Mouse (Mus musculus): ENCODE measurements at regions not wholly inside any gene's neighbourhood (a gene's known extent, or its start where the extent isn't known, plus 50 kb on each side); places are given as distances from the start of the nearest gene placed in this dataset.
A peak's percentile ranks its signal among the peaks of the same experiment; 100 is the strongest.

GRCm38 (mm10) chr10:71485063-71485762, 137.7 kb downstream of the Ipmk start:
- POLR2A ChIA-PET = no interaction called here
- DNase-seq (ENCODE audit: low read depth, low spot score) = no peak
- in situ Hi-C loops (cut with MboI; ENCODE audit: low pct_unique_long_range_greater_than_20kb) = no loop called here
- ATAC-seq = no peak
- no peak for TF ChIP-seq CTCF (IDR thresholded peaks at IDR 0.05)
- CTCF ChIA-PET = no interaction called here
- peaks cover 16% of the 10 kb centered on the region for H3K27me3 ChIP-seq

GRCm38 (mm10) chr10:71489791-71490190, 142.2 kb downstream of the Ipmk start:
- POLR2A ChIA-PET = no interaction called here
- H3K27me3 ChIP-seq = no peaks in the 10 kb centered on the region
- in situ Hi-C loops (cut with MboI; ENCODE audit: low pct_unique_long_range_greater_than_20kb) = no loop called here
- no peak for TF ChIP-seq CTCF (IDR thresholded peaks at IDR 0.05)
- no peak for ATAC-seq
- CTCF ChIA-PET = no interaction called here
- no peak for DNase-seq (ENCODE audit: low read depth, low spot score)

GRCm38 (mm10) chr10:71502096-71502495, 154.5 kb downstream of the Ipmk start:
- POLR2A ChIA-PET = no interaction called here
- DNase-seq (ENCODE audit: low read depth, low spot score) = no peak
- CTCF ChIA-PET = no interaction called here
- no peak for ATAC-seq
- no peak for TF ChIP-seq CTCF (IDR thresholded peaks at IDR 0.05)
- H3K27me3 ChIP-seq = peaks cover 3% of the 10 kb centered on the region
- in situ Hi-C loops (cut with MboI; ENCODE audit: low pct_unique_long_range_greater_than_20kb) = no loop called here

GRCm38 (mm10) chr10:71504219-71504618, 156.7 kb downstream of the Ipmk start:
- no peak for TF ChIP-seq CTCF (IDR thresholded peaks at IDR 0.05)
- CTCF ChIA-PET = no interaction called here
- in situ Hi-C loops (cut with MboI; ENCODE audit: low pct_unique_long_range_greater_than_20kb) = no loop called here
- POLR2A ChIA-PET = no interaction called here
- peaks cover under 1% of the 10 kb centered on the region for H3K27me3 ChIP-seq
- no peak for DNase-seq (ENCODE audit: low read depth, low spot score)
- ATAC-seq = no peak

- POLR2A ChIA-PET = no interaction called here
- DNase-seq (ENCODE audit: low read depth, low spot score) (no peak), ATAC-seq (no peak)
- in situ Hi-C loops (cut with MboI; ENCODE audit: low pct_unique_long_range_greater_than_20kb) = no loop called here
- TF ChIP-seq CTCF (IDR thresholded peaks at IDR 0.05) = no peak
- no peaks in the 10 kb centered on the region for H3K27me3 ChIP-seq
- CTCF ChIA-PET = no interaction called here
These were observed 177.7 kb downstream of the Ipmk start for GRCm38 (mm10) chr10:71525290-71525689.

GRCm38 (mm10) chr10:71533759-71534158, 186.2 kb downstream of the Ipmk start:
- TF ChIP-seq CTCF (IDR thresholded peaks at IDR 0.05) = no peak
- POLR2A ChIA-PET = no interaction called here
- DNase-seq (ENCODE audit: low read depth, low spot score) (no peak), ATAC-seq (no peak)
- in situ Hi-C loops (cut with MboI; ENCODE audit: low pct_unique_long_range_greater_than_20kb) = no loop called here
- CTCF ChIA-PET = interaction anchor here (0.7 kb wide), 1 partner anchor 1903 kb away, joined by 3 read pairs; no protein-coding TSS in a partner anchor
- H3K27me3 ChIP-seq = peaks cover 4% of the 10 kb centered on the region

- in situ Hi-C loops (cut with MboI; ENCODE audit: low pct_unique_long_range_greater_than_20kb) = no loop called here
- ATAC-seq (no peak), DNase-seq (ENCODE audit: low read depth, low spot score) (no peak)
- TF ChIP-seq CTCF (IDR thresholded peaks at IDR 0.05) = no peak
- ChIA-PET CTCF (interaction anchor here (1.1 kb wide), 1 partner anchor 67 kb away, joined by 3 read pairs; no protein-coding TSS in a partner anchor), POLR2A (no interaction called here)
- peaks cover 6% of the 10 kb centered on the region for H3K27me3 ChIP-seq
These were observed 197.9 kb downstream of the Ipmk start for GRCm38 (mm10) chr10:71545489-71545888.

- ChIA-PET CTCF (no interaction called here), POLR2A (no interaction called here)
- ATAC-seq = no peak
- TF ChIP-seq CTCF (IDR thresholded peaks at IDR 0.05) = no peak
- peaks cover 6% of the 10 kb centered on the region for H3K27me3 ChIP-seq
- DNase-seq (ENCODE audit: low read depth, low spot score) = no peak
- in situ Hi-C loops (cut with MboI; ENCODE audit: low pct_unique_long_range_greater_than_20kb) = no loop called here
These were observed 198.9 kb downstream of the Ipmk start for GRCm38 (mm10) chr10:71546507-71546906.

GRCm38 (mm10) chr10:71583716-71584115, 236.2 kb downstream of the Ipmk start:
- CTCF ChIA-PET = no interaction called here

GRCm38 (mm10) chr10:71598515-71598914, 251.0 kb downstream of the Ipmk start:
- H3K27me3 ChIP-seq = no peaks in the 10 kb centered on the region
- in situ Hi-C loops (cut with MboI; ENCODE audit: low pct_unique_long_range_greater_than_20kb) = no loop called here
- ATAC-seq (no peak), DNase-seq (ENCODE audit: low read depth, low spot score) (no peak)
- CTCF ChIA-PET = no interaction called here
- peak; percentile 26 for TF ChIP-seq CTCF (IDR thresholded peaks at IDR 0.05)
- POLR2A ChIA-PET = no interaction called here

More at GRCm38 (mm10) chr10:71583716-71584115, 236.2 kb downstream of the Ipmk start:
- ATAC-seq (no peak), DNase-seq (ENCODE audit: low read depth, low spot score) (no peak)
- TF ChIP-seq CTCF (IDR thresholded peaks at IDR 0.05) = no peak
- in situ Hi-C loops (cut with MboI; ENCODE audit: low pct_unique_long_range_greater_than_20kb) = no loop called here
- POLR2A ChIA-PET = no interaction called here
- no peaks in the 10 kb centered on the region for H3K27me3 ChIP-seq

GRCm38 (mm10) chr10:71613736-71614135, 266.2 kb downstream of the Ipmk start:
- in situ Hi-C loops (cut with MboI; ENCODE audit: low pct_unique_long_range_greater_than_20kb) = no loop called here
- TF ChIP-seq CTCF (IDR thresholded peaks at IDR 0.05) = no peak
- ChIA-PET POLR2A (no interaction called here), CTCF (no interaction called here)
- H3K27me3 ChIP-seq = no peaks in the 10 kb centered on the region
- ATAC-seq (no peak), DNase-seq (ENCODE audit: low read depth, low spot score) (no peak)

GRCm38 (mm10) chr10:71617156-71617555, 269.6 kb downstream of the Ipmk start:
- CTCF ChIA-PET = no interaction called here
- no peak for ATAC-seq
- H3K27me3 ChIP-seq = no peaks in the 10 kb centered on the region
- POLR2A ChIA-PET = no interaction called here
- DNase-seq (ENCODE audit: low read depth, low spot score) = no peak
- in situ Hi-C loops (cut with MboI; ENCODE audit: low pct_unique_long_range_greater_than_20kb) = no loop called here
- TF ChIP-seq CTCF (IDR thresholded peaks at IDR 0.05) = no peak
